Mouse (Mus musculus) G1E (cell line): ENCODE results near the gene Abca5.

ENCODE experiments used
- CTCF ChIP-seq: IDR thresholded peaks from 2 replicates; pipeline ENCODE4 v1.5.1; 2012; ENCODE audit warnings: low read depth, low read length, inconsistent platforms, mixed read lengths
- GATA1 ChIP-seq: IDR thresholded peaks from 2 replicates; pipeline ENCODE4 v1.6.1; 2012; ENCODE audit warnings: borderline replicate concordance, low read length, inconsistent platforms, mixed read lengths

GRCm38 (mm10) chr11:110290586-110290985 is 46.9 kb downstream of the Abca5 start:
- TF ChIP-seq CTCF: no peak
- no peak for TF ChIP-seq GATA1
